Mouse (Mus musculus) hindbrain, embryonic 14.5 days (tissue): ENCODE results near the gene Gm45261. TPM values are rescaled to one million over a fixed set of nuclear protein-coding genes. Genes with fewer than 3 reads are reported as not detected.

Experiments
- ATAC-seq: fragments of 200-750 bp; cut with Nextera tagmentation; 2 replicates; pipeline ENCODE4 v1.8.0; 2017; ENCODE audit warnings: moderate number of reproducible peaks, mild to moderate bottlenecking, moderate TSS enrichment, moderate library complexity; ENCODE audit not compliant: low FRiP score
- DNase-seq: peaks from one replicate; pipeline ENCODE4 v3.0.0-alpha.2; 2015; ENCODE audit warnings: low spot score
- H3K27ac ChIP-seq: fragments of 300-500 bp; sonication (generic); 2 replicates; pipeline ENCODE4 v1.5.1; 2014; ENCODE audit warnings: mild to moderate bottlenecking, moderate library complexity
- H3K27me3 ChIP-seq: fragments of 300-500 bp; sonication (generic); 2 replicates; pipeline ENCODE4 v1.6.1; 2014; ENCODE audit warnings: mild to moderate bottlenecking, low read length, mixed read lengths; ENCODE audit not compliant: control insufficient read depth, insufficient read depth
- H3K36me3 ChIP-seq: fragments of 300-500 bp; sonication (generic); replicated peaks from 2 replicates; pipeline ENCODE4 v1.6.1; 2014; ENCODE audit not compliant: control insufficient read depth, insufficient read depth
- H3K4me1 ChIP-seq: fragments of 300-500 bp; sonication (generic); replicated peaks from 2 replicates; pipeline ENCODE4 v1.6.1; 2014; ENCODE audit warnings: antibody characterized with exemption, low read length, mixed read lengths; ENCODE audit not compliant: control insufficient read depth, insufficient read depth
- H3K4me2 ChIP-seq: fragments of 300-500 bp; sonication (generic); replicated peaks from 2 replicates; pipeline ENCODE4 v1.6.1; 2014; ENCODE audit warnings: mild to moderate bottlenecking, moderate library complexity
- H3K4me3 ChIP-seq: fragments of 300-500 bp; sonication (generic); replicated peaks from 2 replicates; pipeline ENCODE4 v1.5.1; 2014; ENCODE audit warnings: mild to moderate bottlenecking, low read length
- H3K9ac ChIP-seq: fragments of 300-500 bp; sonication (generic); 2 replicates; pipeline ENCODE4 v1.6.1; 2014
- H3K9me3 ChIP-seq: fragments of 300-500 bp; sonication (generic); 2 replicates; pipeline ENCODE4 v1.6.1; 2016; ENCODE audit warnings: low read length; ENCODE audit not compliant: control insufficient read depth
- WGBS: fragments of 180-500 bp; shearing (Covaris S2); extraction: QIAGEN DNeasy Blood & Tissue Kit; methylation state at CpG from one replicate; pipeline ENCODE4 v1.1.7; 2014; 5-methylcytosine and 5-hydroxymethylcytosine counted together
- polyA plus RNA-seq: library from polyadenylated mRNA; unstranded; fragments of >200 nt; fragmentation: Nextera tagmentation; extraction: Ambion mirVana; gene quantifications from 2 replicates; pipeline ENCODE4 v1.2.1, GENCODE M21; 2014

The Gm45261 gene
- polyA plus RNA-seq, 1 experiment from 2014 or later = not detected

DNA sequence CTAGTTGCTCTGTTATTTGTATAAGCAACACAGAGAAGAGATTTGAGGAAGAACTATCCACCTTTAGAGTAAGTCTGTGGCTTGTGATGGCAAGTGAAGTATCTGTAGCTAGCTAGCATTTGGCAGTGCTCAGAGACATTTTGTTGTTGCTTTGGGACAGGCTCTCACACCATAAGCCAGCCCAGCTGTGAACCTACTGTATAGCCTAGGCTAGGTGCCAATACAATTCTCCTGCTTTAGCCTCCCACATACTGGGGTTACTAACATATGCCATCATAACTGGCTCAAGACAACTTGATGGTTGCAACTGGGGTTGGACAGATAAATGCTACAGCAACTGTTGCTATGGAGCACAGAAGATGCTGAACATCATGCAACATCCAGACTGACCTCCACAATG, 1.8 kb downstream of the Gm45261 start:
- Histone ChIP-seq H3K27me3 (no peaks in the 10 kb centered on the region), H3K36me3 (no peaks in the 10 kb centered on the region), H3K4me1 (no peaks in the 10 kb centered on the region), H3K27ac (no peak overlapping the region), H3K9me3 (no peaks in the 10 kb centered on the region), H3K4me3 (no peak overlapping the region), H3K9ac (no peak overlapping the region), H3K4me2 (no peak overlapping the region)
- no peak for DNase-seq
- ATAC-seq = no peak

DNA sequence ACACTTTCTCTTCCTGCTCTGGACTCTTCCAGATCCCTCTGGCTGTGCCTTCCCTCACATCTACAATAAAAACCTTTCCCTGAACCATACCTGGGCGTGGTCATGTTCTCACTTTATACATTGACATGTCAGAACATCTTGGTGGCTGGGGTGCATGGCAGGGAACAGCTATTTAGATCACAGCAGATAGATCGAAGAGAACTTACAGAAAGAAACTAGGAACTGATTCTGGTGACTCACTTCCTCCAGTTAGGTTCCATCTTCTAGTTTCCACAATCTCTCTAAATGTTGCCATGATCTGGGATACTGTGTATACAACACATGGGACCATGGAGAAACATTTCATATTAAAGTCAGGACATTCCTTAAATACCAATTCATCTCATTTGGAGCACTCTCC, 7.3 kb downstream of the Gm45261 start:
- Histone ChIP-seq H3K36me3 (no peaks in the 10 kb centered on the region), H3K9ac (no peak overlapping the region), H3K4me3 (no peak overlapping the region), H3K27ac (no peak overlapping the region), H3K4me1 (no peaks in the 10 kb centered on the region), H3K9me3 (no peaks in the 10 kb centered on the region), H3K4me2 (no peak overlapping the region), H3K27me3 (no peaks in the 10 kb centered on the region)
- 77% methylated on average over 2 of the region's 2 CpGs for WGBS
- DNase-seq (no peak), ATAC-seq (no peak)

DNA sequence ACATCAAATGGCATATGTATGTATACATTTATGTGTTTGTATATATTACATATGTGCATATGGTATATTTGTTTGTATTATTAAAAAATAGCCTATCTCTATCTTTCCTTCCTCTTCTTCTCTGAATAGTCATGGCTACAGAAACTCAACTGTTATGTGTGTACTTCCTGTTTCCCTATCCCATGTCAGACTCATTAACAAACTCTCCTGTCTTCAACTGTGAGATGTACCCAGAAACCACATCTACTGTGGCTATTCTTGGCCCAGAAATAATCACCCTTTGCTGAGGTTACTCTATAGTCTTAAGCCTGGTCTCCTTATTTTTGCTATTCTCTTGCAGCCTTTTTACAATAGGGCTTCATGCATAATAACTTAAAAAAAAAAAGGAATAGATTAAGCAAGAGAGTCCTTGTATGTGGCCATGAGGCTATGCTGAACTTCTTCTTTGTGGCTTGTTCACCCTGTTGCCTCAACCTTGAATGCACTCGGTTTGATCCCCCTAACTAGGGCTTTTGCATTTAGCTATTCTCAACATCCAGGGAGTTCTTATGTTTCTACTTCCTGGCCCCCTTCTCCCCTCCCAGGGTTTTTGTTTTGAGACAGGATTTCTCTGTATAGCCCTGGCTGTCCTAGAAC, 9.2 kb downstream of the Gm45261 start:
- H3K9ac ChIP-seq = no peak overlapping the region
- H3K27ac ChIP-seq = no peak overlapping the region
- no peak overlapping the region for H3K4me3 ChIP-seq
- ATAC-seq = no peak
- no peaks in the 10 kb centered on the region for H3K4me1 ChIP-seq
- H3K36me3 ChIP-seq = no peaks in the 10 kb centered on the region
- H3K27me3 ChIP-seq = no peaks in the 10 kb centered on the region
- no peak for DNase-seq
- 83% methylated on average over 1 of the region's 1 CpGs for WGBS
- H3K9me3 ChIP-seq = no peaks in the 10 kb centered on the region
- H3K4me2 ChIP-seq = no peak overlapping the region

DNA sequence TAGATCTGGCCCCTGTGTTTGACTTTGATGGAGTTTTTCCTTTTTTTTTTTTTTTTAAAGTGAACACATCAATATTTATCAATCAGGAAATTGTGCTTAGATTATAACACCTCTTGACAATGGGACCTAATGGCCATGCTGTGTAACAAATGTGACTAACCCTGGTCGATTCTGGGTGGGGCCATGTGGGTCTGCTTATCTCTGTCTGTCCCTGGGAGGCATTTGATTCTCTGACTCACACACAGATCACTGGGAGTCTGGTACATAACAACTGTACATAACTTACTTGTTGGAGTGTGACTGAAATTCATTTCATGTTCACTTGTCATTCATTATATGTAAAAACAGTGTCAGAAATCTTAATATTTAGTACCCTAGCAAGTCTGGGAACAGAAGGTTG, 13.7 kb downstream of the Gm45261 start:
- H3K36me3 ChIP-seq = no peaks in the 10 kb centered on the region
- WGBS = 86% methylated on average over 1 of the region's 1 CpGs
- H3K4me3 ChIP-seq = no peak overlapping the region
- no peak for DNase-seq
- no peaks in the 10 kb centered on the region for H3K4me1 ChIP-seq
- no peak overlapping the region for H3K9ac ChIP-seq
- H3K27ac ChIP-seq = no peak overlapping the region
- H3K9me3 ChIP-seq = no peaks in the 10 kb centered on the region
- H3K27me3 ChIP-seq = no peaks in the 10 kb centered on the region
- ATAC-seq = no peak
- H3K4me2 ChIP-seq = no peak overlapping the region

DNA sequence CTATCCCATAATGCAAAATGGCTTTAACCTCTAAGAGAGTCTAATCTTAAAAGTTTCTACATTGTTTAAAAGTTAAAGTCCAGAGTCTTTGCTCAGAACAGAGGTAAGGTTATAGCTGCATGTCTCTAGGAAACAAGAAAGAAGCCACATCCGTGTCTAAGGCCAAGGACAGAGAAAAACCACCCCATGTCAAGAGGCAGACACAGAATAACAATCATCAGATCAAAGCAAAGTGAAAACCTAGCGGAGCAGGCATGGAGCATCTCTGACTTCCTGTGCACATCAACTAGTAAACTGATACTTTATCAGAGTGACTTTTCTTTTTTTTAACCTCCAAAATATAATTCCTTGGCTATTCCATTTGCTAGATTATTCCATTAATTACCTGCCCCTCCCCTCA, 20.3 kb downstream of the Gm45261 start:
- no peak overlapping the region for H3K4me3 ChIP-seq
- no peaks in the 10 kb centered on the region for H3K36me3 ChIP-seq
- H3K4me2 ChIP-seq = no peak overlapping the region
- DNase-seq = no peak
- no peaks in the 10 kb centered on the region for H3K27me3 ChIP-seq
- no peak overlapping the region for H3K27ac ChIP-seq
- ATAC-seq = no peak
- H3K9me3 ChIP-seq = no peaks in the 10 kb centered on the region
- WGBS = 70% methylated on average over 2 of the region's 2 CpGs
- H3K9ac ChIP-seq = no peak overlapping the region
- H3K4me1 ChIP-seq = no peaks in the 10 kb centered on the region

DNA sequence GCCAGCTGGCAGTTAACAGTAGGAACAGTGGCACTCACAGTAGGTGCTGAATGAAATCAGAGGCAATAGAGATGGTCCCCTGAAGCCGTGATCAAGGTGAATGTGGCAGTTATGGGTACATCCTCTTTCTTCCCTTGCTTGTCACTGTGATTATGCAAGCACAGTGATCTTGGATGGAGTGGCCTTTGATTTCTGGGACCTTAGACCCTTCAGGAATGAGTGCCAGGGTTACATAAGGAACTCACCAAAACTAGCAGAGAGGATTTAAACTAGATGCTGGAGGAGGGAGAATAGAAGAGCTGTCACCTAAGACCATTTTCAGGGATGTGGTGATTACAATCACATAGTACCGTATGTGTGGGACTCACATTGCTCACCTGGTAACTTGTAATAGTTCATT, 22.7 kb downstream of the Gm45261 start:
- DNase-seq = no peak
- Histone ChIP-seq H3K27me3 (no peaks in the 10 kb centered on the region), H3K36me3 (no peaks in the 10 kb centered on the region), H3K27ac (no peak overlapping the region), H3K4me2 (no peak overlapping the region), H3K9me3 (no peaks in the 10 kb centered on the region), H3K9ac (no peak overlapping the region), H3K4me1 (no peaks in the 10 kb centered on the region), H3K4me3 (no peak overlapping the region)
- 88% methylated on average over 2 of the region's 2 CpGs for WGBS
- ATAC-seq = no peak

DNA sequence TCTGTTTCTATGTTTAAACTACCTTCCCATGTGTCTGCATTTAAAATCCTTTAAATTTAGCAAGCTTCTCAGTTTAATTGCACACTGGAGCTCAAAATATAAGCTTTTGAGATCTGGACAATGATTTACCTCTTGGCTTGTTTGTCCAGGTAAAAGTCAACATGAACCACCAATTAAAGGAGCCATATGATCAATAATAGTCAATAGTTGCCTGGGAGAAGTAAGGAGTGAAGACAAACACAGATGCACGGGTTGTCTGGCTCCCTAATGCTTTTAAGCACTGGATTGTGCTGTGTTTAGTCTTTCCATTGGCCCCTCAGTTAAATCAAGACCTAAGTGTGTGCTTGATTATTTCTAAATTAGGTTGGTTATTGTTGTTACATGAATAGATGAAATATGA, 33.3 kb downstream of the Gm45261 start:
- DNase-seq = no peak
- no peak for ATAC-seq
- whole genome bisulfite sequencing = 80% methylated on average over 1 of the region's 1 CpGs
- no peaks in the 10 kb centered on the region for H3K27me3 ChIP-seq
- H3K9ac ChIP-seq = no peak overlapping the region
- H3K9me3 ChIP-seq = 0 out of 2 replicates have a peak, but pooled peaks cover 6% of the 10 kb centered on the region
- H3K4me2 ChIP-seq = no peak overlapping the region
- H3K36me3 ChIP-seq = no peaks in the 10 kb centered on the region
- no peak overlapping the region for H3K27ac ChIP-seq
- no peaks in the 10 kb centered on the region for H3K4me1 ChIP-seq
- no peak overlapping the region for H3K4me3 ChIP-seq

DNA sequence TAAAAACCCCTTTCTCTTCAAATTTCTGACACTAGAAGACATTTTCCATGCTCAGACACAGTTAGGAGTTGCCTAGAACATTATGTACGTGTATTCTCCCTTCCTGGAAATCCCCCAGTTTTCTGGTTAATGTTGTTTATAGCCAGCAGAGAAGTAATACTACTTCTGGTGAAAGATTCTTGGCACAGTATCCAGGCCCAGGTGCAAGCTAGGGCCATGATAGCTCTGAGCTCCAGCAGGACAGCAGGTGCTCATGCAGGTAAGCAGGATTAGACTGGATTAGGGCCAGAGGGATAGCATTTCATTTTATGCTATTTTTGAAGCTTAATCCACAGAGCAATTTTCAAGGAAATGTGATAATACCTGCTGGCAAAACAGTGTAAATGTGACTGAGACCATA, 33.8 kb downstream of the Gm45261 start:
- WGBS = 72% methylated on average over 1 of the region's 1 CpGs
- H3K4me3 ChIP-seq = no peak overlapping the region
- H3K27me3 ChIP-seq = no peaks in the 10 kb centered on the region
- H3K36me3 ChIP-seq = no peaks in the 10 kb centered on the region
- H3K9me3 ChIP-seq = 0 out of 2 replicates have a peak, but pooled peaks cover 6% of the 10 kb centered on the region
- H3K4me2 ChIP-seq = no peak overlapping the region
- no peaks in the 10 kb centered on the region for H3K4me1 ChIP-seq
- no peak overlapping the region for H3K27ac ChIP-seq
- ATAC-seq = no peak
- no peak overlapping the region for H3K9ac ChIP-seq
- DNase-seq = no peak

DNA sequence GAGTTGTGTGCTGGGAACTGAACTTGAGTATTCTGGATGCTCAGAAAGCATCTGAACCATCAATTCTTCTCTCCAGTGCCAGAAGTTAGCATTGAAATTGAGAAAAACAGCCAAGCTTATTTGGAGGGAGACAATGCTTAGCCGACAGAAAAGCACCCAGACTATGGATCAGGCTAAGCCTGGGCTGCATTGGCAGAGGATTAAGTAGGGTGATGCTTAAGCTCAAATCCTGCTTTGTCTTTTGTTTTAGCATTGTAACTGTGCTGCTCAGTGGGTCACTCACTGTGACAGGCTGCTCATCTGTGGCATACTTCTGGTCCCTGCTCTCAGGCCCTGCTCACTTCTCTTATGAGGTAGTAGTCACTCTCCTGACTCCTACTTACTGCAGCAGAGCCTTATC, 36.6 kb downstream of the Gm45261 start:
- Histone ChIP-seq H3K4me1 (no peaks in the 10 kb centered on the region), H3K9ac (no peak overlapping the region), H3K4me3 (no peak overlapping the region), H3K27me3 (no peaks in the 10 kb centered on the region), H3K27ac (no peak overlapping the region), H3K9me3 (no peaks in the 10 kb centered on the region), H3K36me3 (no peaks in the 10 kb centered on the region), H3K4me2 (no peak overlapping the region)
- 48% methylated on average over 1 of the region's 1 CpGs for WGBS
- no peak for DNase-seq
- no peak for ATAC-seq
